Comparison of ENCODE assay signal across 15 mouse cellular contexts in genomic region chr5:103907844-103908243, GRCm38 (mm10). TPM values are rescaled to one million over a fixed set of nuclear protein-coding genes. Genes with fewer than 3 reads are reported as not detected.
A peak's percentile ranks its signal among the peaks of the same experiment; 100 is the strongest.
DNase-seq lines count a peak whose midpoint lies in the region.
"Had no signal": no experiment of that assay in that cellular context is flagged by ENCODE, and none has a peak within 500 bp of the region (broad histone marks: within the 10 kb centered on the region; RNA-seq: fewer than 3 reads in every experiment).

No protein-coding gene starts in this region.

- intact Hi-C loops in left cerebral cortex, postnatal 25 days (cut with DNase I): no loop called here

- peak; percentile 35 to 67 for DNase-seq in layer of hippocampus, adult 18-20 months (ENCODE audit: low spot score in 2 of 2)
- DNase-seq in layer of hippocampus, postnatal 10 days (ENCODE audit: low spot score in 2 of 2): no peak
- DNase-seq in left cerebral cortex, postnatal 25 days (ENCODE audit: low spot score in 2 of 2): peak; percentile 23 to 83
- DNase-seq in left cerebral cortex, adult 11 months (ENCODE audit: low spot score): no peak
- DNase-seq in layer of hippocampus, adult 9-11 months: peak; percentile 51
- DNase-seq in right cerebral cortex, postnatal 14 days: peak; percentile 22
- DNase-seq in thymus, postnatal 25 days: no peak
- DNase-seq in ovary, adult 18-20 months (ENCODE audit: low spot score): no peak
- DNase-seq: adrenal gland, postnatal 36 days; B cell, adult 2 months; cerebellum, adult 2 months; cerebellum, postnatal 14 days; heart, postnatal 14 days; kidney, adult 11 months; kidney, postnatal 14 days had no signal

RNA-seq across cellular contexts. Expression of gene Klhl8, which starts 3.2 kb away (rescaled TPM):
- total RNA-seq in layer of hippocampus, adult 18-20 months (2021): 10 to 100 TPM; 35.2 to 35.7 TPM
- 10 to 100 TPM; 40.8 to 43.0 TPM for total RNA-seq in layer of hippocampus, postnatal 10 days (2021)
- 10 to 100 TPM; 37.8 to 39.3 TPM for total RNA-seq in left cerebral cortex, postnatal 25 days (2021)

Comparison
In these comparisons a context has a peak if more than half of its experiments do, and no peak if none do; other contexts are left out.
1. DNase-seq: peak in layer of hippocampus, adult 18-20 months (2 of 2), left cerebral cortex, postnatal 25 days (2 of 2), layer of hippocampus, adult 9-11 months (single experiment) and right cerebral cortex, postnatal 14 days (single experiment); none in layer of hippocampus, postnatal 10 days (0 of 2), left cerebral cortex, adult 11 months (single experiment), thymus, postnatal 25 days (single experiment) and ovary, adult 18-20 months (single experiment).